Mouse (Mus musculus): ENCODE data around the gene Apoe. TPM values are rescaled to one million over a fixed set of nuclear protein-coding genes. Genes with fewer than 3 reads are reported as not detected.

The Apoe gene
- polyA plus RNA-seq, 1 experiment from 2014 or later = 83.4 TPM

- H3K36me3 ChIP-seq (ENCODE audit: control insufficient read depth, insufficient read depth, low read length) = peaks cover 5% of the 10 kb centered on the region; the same call in 1 of the 2 replicates
- no peak overlapping the region for H3K9ac ChIP-seq (ENCODE audit: low read length)
- no peak for ATAC-seq (ENCODE audit: insufficient number of reproducible peaks, low FRiP score, low TSS enrichment, low read depth)
- H3K27ac ChIP-seq (replicated peaks; ENCODE audit: low read depth, low read length) = no peak overlapping the region
- no peaks in the 10 kb centered on the region for H3K27me3 ChIP-seq (ENCODE audit: control insufficient read depth, insufficient read depth, low read length)
- no peak overlapping the region for H3K4me3 ChIP-seq (ENCODE audit: low read depth, low read length)
- H3K9me3 ChIP-seq (ENCODE audit: control insufficient read depth, low read length) = no peaks in the 10 kb centered on the region
- H3K4me2 ChIP-seq (ENCODE audit: low read depth, severe bottlenecking) = no peak overlapping the region
- no peak for DNase-seq (ENCODE audit: low spot score)
- WGBS = 75% methylated on average over 4 of the region's 4 CpGs
- H3K4me1 ChIP-seq (ENCODE audit: control insufficient read depth, insufficient read depth, low read length) = peaks cover 12% of the 10 kb centered on the region
These were observed 800 bp upstream of the Apoe start for GRCm38 (mm10) chr7:19699827-19700148.

GRCm38 (mm10) chr7:19697949-19698906, 760 bp downstream of the Apoe start:
- Histone ChIP-seq H3K4me2 (ENCODE audit: low read depth, severe bottlenecking) (peak overlapping the region; percentile 73), H3K27ac (replicated peaks; ENCODE audit: low read depth, low read length) (no peak overlapping the region), H3K4me3 (ENCODE audit: low read depth, low read length) (peak overlapping the region; percentile 29), H3K9me3 (ENCODE audit: control insufficient read depth, low read length) (no peaks in the 10 kb centered on the region), H3K36me3 (ENCODE audit: control insufficient read depth, insufficient read depth, low read length) (peaks cover 4% of the 10 kb centered on the region; the same call in 1 of the 2 replicates), H3K9ac (ENCODE audit: low read length) (peak overlapping the region; percentile 41), H3K4me1 (ENCODE audit: control insufficient read depth, insufficient read depth, low read length) (peaks cover 12% of the 10 kb centered on the region), H3K27me3 (ENCODE audit: control insufficient read depth, insufficient read depth, low read length) (no peaks in the 10 kb centered on the region)
- peak; percentile 59 for DNase-seq (ENCODE audit: low spot score)
- no peak for ATAC-seq (ENCODE audit: insufficient number of reproducible peaks, low FRiP score, low TSS enrichment, low read depth)
- WGBS = 3% methylated on average over 28 of the region's 28 CpGs

GRCm38 (mm10) chr7:19696336-19696873, 2.6 kb downstream of the Apoe start:
- 93% methylated on average over 34 of the region's 34 CpGs for WGBS
- Histone ChIP-seq H3K27ac (replicated peaks; ENCODE audit: low read depth, low read length) (no peak overlapping the region), H3K9ac (ENCODE audit: low read length) (no peak overlapping the region)

GRCm38 (mm10) chr7:19695881-19696280, 3.1 kb downstream of the Apoe start:
- H3K27me3 ChIP-seq (ENCODE audit: control insufficient read depth, insufficient read depth, low read length) = no peaks in the 10 kb centered on the region
- peaks cover 10% of the 10 kb centered on the region for H3K4me1 ChIP-seq (ENCODE audit: control insufficient read depth, insufficient read depth, low read length)

More at GRCm38 (mm10) chr7:19696336-19696873, 2.6 kb downstream of the Apoe start:
- H3K4me3 ChIP-seq (ENCODE audit: low read depth, low read length) = no peak overlapping the region
- H3K4me2 ChIP-seq (ENCODE audit: low read depth, severe bottlenecking) = no peak overlapping the region
- no peaks in the 10 kb centered on the region for H3K27me3 ChIP-seq (ENCODE audit: control insufficient read depth, insufficient read depth, low read length)
- ATAC-seq (ENCODE audit: insufficient number of reproducible peaks, low FRiP score, low TSS enrichment, low read depth) (no peak), DNase-seq (ENCODE audit: low spot score) (no peak)
- no peaks in the 10 kb centered on the region for H3K9me3 ChIP-seq (ENCODE audit: control insufficient read depth, low read length)
- no peaks in the 10 kb centered on the region for H3K36me3 ChIP-seq (ENCODE audit: control insufficient read depth, insufficient read depth, low read length)
- peaks cover 12% of the 10 kb centered on the region for H3K4me1 ChIP-seq (ENCODE audit: control insufficient read depth, insufficient read depth, low read length)

GRCm38 (mm10) chr7:19695213-19695594, 3.8 kb downstream of the Apoe start:
- Histone ChIP-seq H3K36me3 (ENCODE audit: control insufficient read depth, insufficient read depth, low read length) (no peaks in the 10 kb centered on the region), H3K4me1 (ENCODE audit: control insufficient read depth, insufficient read depth, low read length) (peaks cover 8% of the 10 kb centered on the region), H3K27ac (replicated peaks; ENCODE audit: low read depth, low read length) (no peak overlapping the region), H3K27me3 (ENCODE audit: control insufficient read depth, insufficient read depth, low read length) (no peaks in the 10 kb centered on the region), H3K4me2 (ENCODE audit: low read depth, severe bottlenecking) (no peak overlapping the region), H3K9me3 (ENCODE audit: control insufficient read depth, low read length) (no peaks in the 10 kb centered on the region), H3K9ac (ENCODE audit: low read length) (no peak overlapping the region), H3K4me3 (ENCODE audit: low read depth, low read length) (no peak overlapping the region)
- 53% methylated on average over 8 of the region's 8 CpGs for WGBS
- ATAC-seq (ENCODE audit: insufficient number of reproducible peaks, low FRiP score, low TSS enrichment, low read depth) (no peak), DNase-seq (ENCODE audit: low spot score) (no peak)

More at GRCm38 (mm10) chr7:19695881-19696280, 3.1 kb downstream of the Apoe start:
- Histone ChIP-seq H3K9ac (ENCODE audit: low read length) (no peak overlapping the region), H3K4me3 (ENCODE audit: low read depth, low read length) (no peak overlapping the region), H3K4me2 (ENCODE audit: low read depth, severe bottlenecking) (no peak overlapping the region), H3K27ac (replicated peaks; ENCODE audit: low read depth, low read length) (no peak overlapping the region), H3K36me3 (ENCODE audit: control insufficient read depth, insufficient read depth, low read length) (no peaks in the 10 kb centered on the region), H3K9me3 (ENCODE audit: control insufficient read depth, low read length) (no peaks in the 10 kb centered on the region)
- DNase-seq (ENCODE audit: low spot score) (no peak), ATAC-seq (ENCODE audit: insufficient number of reproducible peaks, low FRiP score, low TSS enrichment, low read depth) (no peak)
- 86% methylated on average over 6 of the region's 6 CpGs for WGBS

- DNase-seq (ENCODE audit: low spot score) (no peak), ATAC-seq (ENCODE audit: insufficient number of reproducible peaks, low FRiP score, low TSS enrichment, low read depth) (no peak)
- no peak overlapping the region for H3K4me2 ChIP-seq (ENCODE audit: low read depth, severe bottlenecking)
- H3K4me1 ChIP-seq (ENCODE audit: control insufficient read depth, insufficient read depth, low read length) = peaks cover 8% of the 10 kb centered on the region
- no peak overlapping the region for H3K9ac ChIP-seq (ENCODE audit: low read length)
- H3K9me3 ChIP-seq (ENCODE audit: control insufficient read depth, low read length) = no peaks in the 10 kb centered on the region
- no peak overlapping the region for H3K27ac ChIP-seq (replicated peaks; ENCODE audit: low read depth, low read length)
- WGBS = 88% methylated on average over 10 of the region's 10 CpGs
- H3K4me3 ChIP-seq (ENCODE audit: low read depth, low read length) = no peak overlapping the region
- no peaks in the 10 kb centered on the region for H3K36me3 ChIP-seq (ENCODE audit: control insufficient read depth, insufficient read depth, low read length)
- no peaks in the 10 kb centered on the region for H3K27me3 ChIP-seq (ENCODE audit: control insufficient read depth, insufficient read depth, low read length)
These were observed 4.4 kb downstream of the Apoe start for GRCm38 (mm10) chr7:19694336-19695212.

- H3K27me3 ChIP-seq (ENCODE audit: control insufficient read depth, insufficient read depth, low read length) = no peaks in the 10 kb centered on the region
- no peaks in the 10 kb centered on the region for H3K9me3 ChIP-seq (ENCODE audit: control insufficient read depth, low read length)
- no peak overlapping the region for H3K4me2 ChIP-seq (ENCODE audit: low read depth, severe bottlenecking)
- ATAC-seq (ENCODE audit: insufficient number of reproducible peaks, low FRiP score, low TSS enrichment, low read depth) (no peak), DNase-seq (ENCODE audit: low spot score) (no peak)
- no peak overlapping the region for H3K9ac ChIP-seq (ENCODE audit: low read length)
- H3K4me3 ChIP-seq (ENCODE audit: low read depth, low read length) = no peak overlapping the region
- WGBS = 21% methylated on average over 10 of the region's 10 CpGs
- H3K36me3 ChIP-seq (ENCODE audit: control insufficient read depth, insufficient read depth, low read length) = no peaks in the 10 kb centered on the region
- H3K27ac ChIP-seq (replicated peaks; ENCODE audit: low read depth, low read length) = no peak overlapping the region
- H3K4me1 ChIP-seq (ENCODE audit: control insufficient read depth, insufficient read depth, low read length) = no peaks in the 10 kb centered on the region; the same call in 1 of the 2 replicates
These were observed 5.6 kb downstream of the Apoe start for GRCm38 (mm10) chr7:19693421-19693820.

Measured in limb, embryonic 11.5 days (tissue).